Mouse (Mus musculus): ENCODE measurements around the gene Elob. TPM values are rescaled to one million over a fixed set of nuclear protein-coding genes. Genes with fewer than 3 reads are reported as not detected.
A peak's percentile ranks its signal among the peaks of the same experiment; 100 is the strongest.

Gene Elob
- total RNA-seq, 2 experiments from 2014 or later, result 339 to 355 TPM

- intact Hi-C loops (cut with DNase I), result loop anchor here (5.0 kb wide), 1 partner anchor 43 kb away; the partner anchor contains the start of gene Kremen2
- DNase-seq, result no peak
Measured at GRCm38 (mm10) chr17:23789749-23790268, 39.1 kb downstream of the Elob start.

GRCm38 (mm10) chr17:23788973-23789372 lies 40.0 kb downstream of the Elob start:
- no peak for DNase-seq
- intact Hi-C loops (cut with DNase I), result loop anchor here (5.0 kb wide), 1 partner anchor 42 kb away; the partner anchor contains the start of gene Kremen2

GRCm38 (mm10) chr17:23786510-23786931 lies 42.4 kb downstream of the Elob start:
- intact Hi-C loops (cut with DNase I), result loop anchor here (5.0 kb wide), 1 partner anchor 39 kb away; the partner anchor contains the start of gene Kremen2
- DNase-seq, result peak in 1 of 2 experiments; percentile 5

- intact Hi-C loops (cut with DNase I), result loop anchor here (5.0 kb wide), 1 partner anchor 39 kb away; the partner anchor contains the start of gene Kremen2
- peak; percentile 55 to 70 for DNase-seq
Measured at GRCm38 (mm10) chr17:23785561-23786471, 43.1 kb downstream of the Elob start, which contains the start of gene Flywch2. Gene Flywch2, minus strand, starts transcription at chr17:23786081.

GRCm38 (mm10) chr17:23783352-23783751 lies 45.6 kb downstream of the Elob start:
- DNase-seq, result no peak
- intact Hi-C loops (cut with DNase I), result no loop called here

- intact Hi-C loops (cut with DNase I), result loop anchor here (5.0 kb wide), 1 partner anchor 74 kb away; no protein-coding TSS in a partner anchor
- no peak for DNase-seq
Measured at GRCm38 (mm10) chr17:23778447-23778846, 50.5 kb downstream of the Elob start.

- no peak for DNase-seq
- intact Hi-C loops (cut with DNase I), result loop anchor here (5.0 kb wide), 1 partner anchor 75 kb away; no protein-coding TSS in a partner anchor
Measured at GRCm38 (mm10) chr17:23777141-23777540, 51.8 kb downstream of the Elob start.

GRCm38 (mm10) chr17:23776216-23776615 lies 52.7 kb downstream of the Elob start:
- no peak for DNase-seq
- intact Hi-C loops (cut with DNase I), result loop anchor here (5.0 kb wide), 1 partner anchor 76 kb away; no protein-coding TSS in a partner anchor

Small RNA genes within 50 kb of the gene (microRNA-seq; reads per million reads assigned to microRNA genes)
- gene Mir5125, result 2.9 to 5.4 reads per million in 2 experiments

Other genes with a start within 250 kb of the Elob start
- gene Zfp13, start 229.6 kb downstream of the Elob start, total RNA-seq (2021), result 1 to 10 TPM; 4.3 to 5.0 TPM
- not detected for gene Zscan10, start 228.3 kb downstream of the Elob start, total RNA-seq (2021)
- gene Mmp25, start 183.9 kb downstream of the Elob start, total RNA-seq (2021), result under 1 TPM; 0.10 to 0.24 TPM
- gene Bicdl2, start 168.6 kb downstream of the Elob start, total RNA-seq (2021), result not detected
- 100 to 1,000 TPM; 186 to 198 TPM for gene Hcfc1r1, start 155.5 kb downstream of the Elob start, total RNA-seq (2021)
- gene Thoc6, start 155.3 kb downstream of the Elob start, total RNA-seq (2021), result 10 to 100 TPM; 13.5 to 15.9 TPM
- 10 to 100 TPM; 43.8 to 76.5 TPM for gene Tnfrsf12a, start 151.7 kb downstream of the Elob start, total RNA-seq (2021)
- gene Cldn6, start 149.9 kb downstream of the Elob start, total RNA-seq (2021), result not detected
- not detected for gene Cldn9, start 145.1 kb downstream of the Elob start, total RNA-seq (2021)
- not detected for gene 1520401A03Rik, start 106.4 kb downstream of the Elob start, total RNA-seq (2021)
- 1 to 10 TPM; 3.1 to 3.6 TPM for gene Pkmyt1, start 102.8 kb downstream of the Elob start, total RNA-seq (2021)
- 10 to 100 TPM; 21.8 to 23.4 TPM for gene Paqr4, start 88.3 kb downstream of the Elob start, total RNA-seq (2021)
- gene Kremen2, start 83.3 kb downstream of the Elob start, total RNA-seq (2021), result not detected
- gene Flywch1, start 57.5 kb downstream of the Elob start, total RNA-seq (2021), result 10 to 100 TPM; 30.2 to 30.8 TPM
- 1 to 10 TPM; 1.6 TPM for gene Flywch2, start 43.1 kb downstream of the Elob start, total RNA-seq (2021)
- gene Srrm2, start 38.6 kb downstream of the Elob start, total RNA-seq (2021), result 100 to 1,000 TPM; 192 to 227 TPM
- not detected for gene Prss33, start 6.9 kb upstream of the Elob start, total RNA-seq (2021)
- gene Prss32, start 14.7 kb upstream of the Elob start, total RNA-seq (2021), result not detected
- gene Prss41, start 15.0 kb upstream of the Elob start, total RNA-seq (2021), result not detected
- gene Prss21, start 38.9 kb upstream of the Elob start, total RNA-seq (2021), result not detected
- gene Dcpp1, start 51.7 kb upstream of the Elob start, total RNA-seq (2021), result not detected
- gene Dcpp2, start 51.7 kb upstream of the Elob start, total RNA-seq (2021), result not detected
- not detected for gene Dcpp3, start 88.3 kb upstream of the Elob start, total RNA-seq (2021)
- gene Sbp, start 112.5 kb upstream of the Elob start, total RNA-seq (2021), result not detected
- not detected for gene Sbpl, start 126.1 kb upstream of the Elob start, total RNA-seq (2021)
- not detected for gene Prss30, start 151.4 kb upstream of the Elob start, total RNA-seq (2021)
- gene Prss22, start 169.0 kb upstream of the Elob start, total RNA-seq (2021), result not detected
- not detected for gene Prss27, start 209.0 kb upstream of the Elob start, total RNA-seq (2021)
- 10 to 100 TPM; 14.4 to 14.6 TPM for gene Kctd5, start 244.3 kb upstream of the Elob start, total RNA-seq (2021)